Mouse (Mus musculus) adrenal gland, postnatal 4 days (tissue): ENCODE results near the gene Eml2. TPM values are rescaled to one million over a fixed set of nuclear protein-coding genes. Genes with fewer than 3 reads are reported as not detected.

Experiments
- microRNA-seq: library from miRNA; unstranded; fragments of <30 nt; microRNA quantifications from one replicate; pipeline ENCODE4 v1.2.0, GENCODE M21; 2021
- total RNA-seq, 2 experiments: library from RNA; stranded (reverse); gene quantifications; 2 replicates each; pipeline ENCODE4 v1.2.3; 2021

The Eml2 gene
- total RNA-seq, 2 experiments from 2014 or later, result 44.8 to 46.7 TPM

Small RNAs within 50 kb of the gene (microRNA-seq; reads per million reads assigned to microRNA genes)
- 419 reads per million, percentile 64 among the genes with 10 or more reads in this experiment for gene Mir330

Other genes with a start within 250 kb of the Eml2 start
- gene Nanos2, start 189.0 kb upstream of the Eml2 start, total RNA-seq, result under 1 TPM in 1 of 2 experiments, not detected in 1; 0.20 TPM
- 1 to 10 TPM; 7.2 to 8.3 TPM for gene Mypop, start 185.2 kb upstream of the Eml2 start, total RNA-seq
- gene Irf2bp1, start 172.4 kb upstream of the Eml2 start, total RNA-seq, result 10 to 100 TPM; 44.3 to 49.1 TPM
- gene Foxa3, start 152.9 kb upstream of the Eml2 start, total RNA-seq, result 1 to 10 TPM in 1 of 2 experiments, under 1 TPM in 1; 0.50 to 4.5 TPM
- gene Sympk, start 152.0 kb upstream of the Eml2 start, total RNA-seq, result 100 to 1,000 TPM; 109 to 119 TPM
- gene Rsph6a, start 121.7 kb upstream of the Eml2 start, total RNA-seq, result not detected
- gene Dmwd, start 100.2 kb upstream of the Eml2 start, total RNA-seq, result 10 to 100 TPM; 67.0 to 70.3 TPM
- 10 to 100 TPM; 70.0 to 74.7 TPM for gene Dmpk, start 92.6 kb upstream of the Eml2 start, total RNA-seq
- gene Six5, start 81.8 kb upstream of the Eml2 start, total RNA-seq, result 10 to 100 TPM; 23.4 to 25.3 TPM
- under 1 TPM; 0.59 to 0.98 TPM for gene Gm4969, start 58.1 kb upstream of the Eml2 start, total RNA-seq
- 10 to 100 TPM; 13.7 to 14.6 TPM for gene Fbxo46, start 56.6 kb upstream of the Eml2 start, total RNA-seq
- gene Qpctl, start 27.1 kb upstream of the Eml2 start, total RNA-seq, result 10 to 100 TPM; 16.1 TPM
- 100 to 1,000 TPM; 111 to 116 TPM for gene Snrpd2, start 26.7 kb upstream of the Eml2 start, total RNA-seq
- gene Gipr, start 10.3 kb upstream of the Eml2 start, total RNA-seq, result 1 to 10 TPM; 1.9 to 2.5 TPM
- gene Gpr4, start 36.1 kb downstream of the Eml2 start, total RNA-seq, result 1 to 10 TPM; 4.5 to 4.8 TPM
- 10 to 100 TPM; 23.6 to 24.1 TPM for gene Opa3, start 51.9 kb downstream of the Eml2 start, total RNA-seq
- 10 to 100 TPM; 83.7 to 89.3 TPM for gene Vasp, start 95.4 kb downstream of the Eml2 start, total RNA-seq
- under 1 TPM in 1 of 2 experiments, not detected in 1; 0.39 TPM for gene Ppm1n, start 103.6 kb downstream of the Eml2 start, total RNA-seq
- gene Rtn2, start 106.2 kb downstream of the Eml2 start, total RNA-seq, result 10 to 100 TPM; 19.3 to 28.8 TPM
- under 1 TPM; 0.85 to 0.98 TPM for gene Fosb, start 133.6 kb downstream of the Eml2 start, total RNA-seq
- gene Ercc1, start 168.4 kb downstream of the Eml2 start, total RNA-seq, result 10 to 100 TPM; 38.6 to 45.2 TPM
- 10 to 100 TPM; 14.1 to 16.1 TPM for gene Cd3eap, start 183.1 kb downstream of the Eml2 start, total RNA-seq
- 1 to 10 TPM; 9.1 to 9.6 TPM for gene Ppp1r13l, start 183.3 kb downstream of the Eml2 start, total RNA-seq
- 10 to 100 TPM; 39.6 to 41.6 TPM for gene Ercc2, start 205.6 kb downstream of the Eml2 start, total RNA-seq
- gene Klc3, start 227.7 kb downstream of the Eml2 start, total RNA-seq, result 1 to 10 TPM; 2.6 to 3.9 TPM
- 100 to 1,000 TPM; 103 to 234 TPM for gene Ckm, start 228.4 kb downstream of the Eml2 start, total RNA-seq